Mouse (Mus musculus) spleen, adult 18-20 months (tissue): ENCODE measurements around the gene Stk39.
A peak's percentile ranks its signal among the peaks of the same experiment; 100 is the strongest.

Experiments used
- DNase-seq, 2 experiments: peaks; one replicate each; pipeline ENCODE4 v3.0.0; 2022; ENCODE audit warnings: mixed read lengths in 2 of 2

Gene Stk39

GRCm38 (mm10) chr2:68379631-68380030 lies 92.4 kb downstream of the Stk39 start:
- DNase-seq = no peak

- DNase-seq = no peak
Observed at GRCm38 (mm10) chr2:68378319-68378718, 93.7 kb downstream of the Stk39 start.

- DNase-seq = no peak
Observed at GRCm38 (mm10) chr2:68377251-68377681, 94.8 kb downstream of the Stk39 start.

GRCm38 (mm10) chr2:68376660-68377059 lies 95.4 kb downstream of the Stk39 start:
- peak in 1 of 2 experiments; percentile 6 for DNase-seq

GRCm38 (mm10) chr2:68374202-68374601 lies 97.9 kb downstream of the Stk39 start:
- no peak for DNase-seq

- no peak for DNase-seq
Observed at GRCm38 (mm10) chr2:68371912-68372311, 100.2 kb downstream of the Stk39 start.

- no peak for DNase-seq
Observed at GRCm38 (mm10) chr2:68370326-68370725, 101.7 kb downstream of the Stk39 start.

- DNase-seq = no peak
Observed at GRCm38 (mm10) chr2:68369080-68369479, 103.0 kb downstream of the Stk39 start.

GRCm38 (mm10) chr2:68367944-68368343 lies 104.1 kb downstream of the Stk39 start:
- no peak for DNase-seq

- no peak for DNase-seq
Observed at GRCm38 (mm10) chr2:68366897-68367193, 105.2 kb downstream of the Stk39 start.

GRCm38 (mm10) chr2:68366091-68366896 lies 105.8 kb downstream of the Stk39 start:
- no peak for DNase-seq

- DNase-seq = no peak
Observed at GRCm38 (mm10) chr2:68365504-68365903, 106.6 kb downstream of the Stk39 start.

- DNase-seq = no peak
Observed at GRCm38 (mm10) chr2:68364181-68364900, 107.7 kb downstream of the Stk39 start.

GRCm38 (mm10) chr2:68363159-68363558 lies 108.9 kb downstream of the Stk39 start:
- no peak for DNase-seq

GRCm38 (mm10) chr2:68361701-68362100 lies 110.4 kb downstream of the Stk39 start:
- no peak for DNase-seq

GRCm38 (mm10) chr2:68350621-68351020 lies 121.4 kb downstream of the Stk39 start:
- peak in 1 of 2 experiments; percentile 11 for DNase-seq

- peak in 1 of 2 experiments; percentile 56 for DNase-seq
Observed at GRCm38 (mm10) chr2:68349593-68350383, 122.3 kb downstream of the Stk39 start.

GRCm38 (mm10) chr2:68348966-68349365 lies 123.1 kb downstream of the Stk39 start:
- DNase-seq = no peak

GRCm38 (mm10) chr2:68346606-68347237 lies 125.3 kb downstream of the Stk39 start:
- no peak for DNase-seq

GRCm38 (mm10) chr2:68345269-68345668 lies 126.8 kb downstream of the Stk39 start:
- no peak for DNase-seq

- no peak for DNase-seq
Observed at GRCm38 (mm10) chr2:68343751-68344150, 128.3 kb downstream of the Stk39 start.

GRCm38 (mm10) chr2:68342122-68342646 lies 129.9 kb downstream of the Stk39 start:
- DNase-seq = no peak

- no peak for DNase-seq
Observed at GRCm38 (mm10) chr2:68336913-68337312, 135.2 kb downstream of the Stk39 start.
